Mouse (Mus musculus) layer of hippocampus, postnatal 14 days (tissue): Measurements from ENCODE around the gene Zfp568. TPM values are rescaled to one million over a fixed set of nuclear protein-coding genes. Genes with fewer than 3 reads are reported as not detected.
"Not testable (repeated sequence)": the region's sequence is repeated elsewhere in the genome, so short reads cannot be mapped to it uniquely, and the experiment has no call there.

ENCODE experiments used
- DNase-seq, 2 experiments: peaks; one replicate each; pipeline ENCODE4 v3.0.0; 2021 to 2022; ENCODE audit warnings: low spot score in 2 of 2, mixed read lengths in 1 of 2
- long read RNA-seq, 2 experiments: library from polyadenylated mRNA; stranded (forward); transcript quantifications; one replicate each; pipeline ENCODE4 v2.0.0; 2021
- total RNA-seq, 2 experiments: library from RNA; stranded (reverse); gene quantifications; 2 replicates each; pipeline ENCODE4 v1.2.3; 2021

Gene Zfp568
- total RNA-seq, result 1 to 10 TPM; 5.1 to 5.3 TPM
- long read RNA-seq, experiment 1, result 0 reads
- long read RNA-seq, experiment 2, partial matches to known transcripts, result 0 of 3 reads
- long read RNA-seq, experiment 2, other reads (novel, unspliced or antisense), result 3 of 3 reads

DNA sequence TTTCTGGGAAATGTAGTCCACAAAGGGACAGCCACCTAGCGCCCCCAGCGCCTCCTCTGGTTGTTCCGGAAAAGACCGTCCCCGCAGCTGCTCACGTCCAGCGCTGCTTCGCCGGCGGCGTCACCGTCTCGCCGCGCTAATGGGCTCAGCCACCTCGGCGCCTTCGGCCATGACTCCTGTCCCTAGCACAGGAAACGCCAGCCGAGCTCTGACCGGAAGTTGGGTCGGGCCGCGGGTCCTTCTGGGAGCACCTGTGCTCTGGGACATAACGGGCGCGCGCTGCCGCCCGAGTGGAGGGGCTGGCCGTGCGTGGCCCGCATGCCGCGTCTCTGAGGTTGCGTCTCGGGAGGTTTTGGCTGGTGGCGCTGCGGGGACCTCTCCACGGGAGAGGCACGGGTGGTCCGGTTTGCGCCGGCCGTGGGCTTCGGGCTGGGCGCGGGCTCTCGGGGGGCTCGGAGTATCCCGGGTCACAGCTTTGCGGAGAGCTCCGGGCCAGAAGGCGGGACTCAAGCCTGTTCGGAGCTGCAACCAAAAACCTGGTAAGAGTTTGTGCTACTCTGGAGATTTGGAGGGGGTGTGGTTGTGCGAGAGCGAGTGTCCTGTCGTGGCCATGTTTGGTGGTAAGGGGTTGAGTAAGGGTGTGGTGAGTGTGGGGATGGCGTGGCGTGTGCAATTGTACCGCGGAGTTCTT is at the start of gene Zfp568:
Gene Zfp568, plus strand, starts transcription at position 266 of the 691 bp plus-strand sequence.
- DNase-seq, result peak; percentile 90 to 92

- no peak for DNase-seq
Observed at GRCm38 (mm10) chr7:29938856-29939255, 44.9 kb upstream of the Zfp568 start.

- DNase-seq, result no peak
Observed at GRCm38 (mm10) chr7:29941027-29941426, 42.7 kb upstream of the Zfp568 start.

GRCm38 (mm10) chr7:29942740-29943139 is 41.0 kb upstream of the Zfp568 start:
- no peak for DNase-seq

DNA sequence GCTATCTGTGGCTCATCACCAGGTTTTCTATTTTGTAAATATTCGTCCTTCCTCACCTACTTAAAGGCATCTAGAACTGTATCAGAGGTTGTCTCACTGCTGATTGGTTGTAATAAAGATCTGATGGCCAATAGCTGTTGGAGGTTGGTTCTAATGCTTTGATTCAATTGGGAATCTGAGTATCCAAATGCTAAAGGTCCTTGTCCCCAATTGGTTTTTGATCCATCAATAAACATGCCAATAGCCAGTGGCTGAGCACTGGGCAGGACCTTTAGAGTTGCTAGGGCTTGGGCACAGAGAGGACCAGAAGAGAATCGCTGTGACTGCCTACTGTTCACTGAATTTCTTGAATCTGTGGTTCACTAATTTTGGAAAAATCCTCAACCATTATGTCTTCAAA is 40.0 kb upstream of the Zfp568 start:
- no peak for DNase-seq

DNA sequence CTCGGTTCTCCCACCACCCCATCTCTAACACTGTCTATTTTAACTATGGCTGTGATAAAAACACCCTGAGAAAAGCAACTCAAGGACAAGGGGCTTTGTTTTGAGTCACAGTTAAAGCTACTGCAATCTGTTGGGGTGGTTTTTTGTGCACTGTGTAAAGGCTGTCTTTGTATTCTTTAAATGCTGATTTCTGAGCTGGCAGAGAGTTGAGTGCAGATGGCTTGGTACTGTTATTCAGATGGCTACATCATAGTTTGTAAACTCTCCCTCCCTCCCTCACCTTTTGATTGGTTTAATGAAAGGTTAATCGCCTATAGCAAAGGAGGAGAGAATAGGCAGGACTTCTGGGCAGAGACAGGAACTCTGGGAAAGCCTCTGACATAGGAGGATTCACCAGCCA is 39.6 kb upstream of the Zfp568 start:
- DNase-seq, result peak; percentile 26 to 67

DNA sequence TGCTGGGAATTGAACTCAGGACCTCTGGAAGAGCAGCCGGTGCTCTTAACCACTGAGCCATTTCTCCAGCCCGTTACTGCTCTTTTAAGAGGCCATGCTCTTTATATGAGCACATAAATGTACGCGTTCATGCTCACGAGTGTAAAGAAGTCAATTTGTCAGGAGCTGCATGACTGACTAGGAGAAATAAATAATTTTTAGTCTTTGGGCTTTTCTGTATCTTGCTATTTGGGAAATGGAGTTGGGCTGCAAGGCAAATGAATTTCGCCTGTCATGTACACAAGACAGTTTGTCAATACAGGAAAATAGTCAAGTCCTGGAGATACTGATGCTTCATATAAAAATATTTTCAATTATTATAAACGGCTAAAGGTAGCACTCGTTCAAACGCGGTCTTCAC is 30.7 kb upstream of the Zfp568 start:
- no peak for DNase-seq

GRCm38 (mm10) chr7:29953513-29954401 is 30.0 kb upstream of the Zfp568 start, which contains the start of gene Zfp74:
TSS of gene Zfp74 (minus strand) at chr7:29954089.
- DNase-seq, result peak; percentile 76 to 84

GRCm38 (mm10) chr7:29954731-29955130 is 29.0 kb upstream of the Zfp568 start:
- DNase-seq, result peak in 1 of 2 experiments; percentile 41

- DNase-seq, result no peak
Observed at GRCm38 (mm10) chr7:29956257-29956656, 27.5 kb upstream of the Zfp568 start.

DNA sequence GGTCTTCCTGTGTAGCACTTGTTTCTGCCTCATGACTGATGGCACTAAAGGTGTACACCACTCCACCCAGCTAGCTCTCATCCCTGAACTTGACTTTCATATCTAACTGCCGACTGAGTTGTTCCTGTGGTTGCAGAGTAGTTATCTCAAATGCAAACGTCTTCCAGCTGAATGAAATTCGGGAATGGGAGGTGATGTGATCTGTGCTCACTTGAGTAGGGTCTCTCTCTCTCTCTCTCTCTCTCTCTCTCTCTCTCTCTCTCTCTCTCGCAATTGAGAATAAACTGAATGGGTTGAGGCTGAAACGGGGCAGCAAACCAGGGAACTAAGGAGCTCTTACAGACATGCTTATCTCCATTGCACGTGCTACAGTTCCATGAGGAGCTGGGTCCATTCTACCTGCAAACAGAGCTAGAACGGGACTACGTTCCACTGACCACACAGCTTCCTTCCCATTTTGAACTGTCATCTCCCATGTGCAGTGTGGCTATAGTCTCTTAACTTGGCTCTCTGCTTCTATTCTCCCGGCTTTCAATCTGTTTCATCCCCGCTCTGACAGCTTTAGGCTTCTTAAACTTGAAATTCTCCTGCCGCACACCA is 25.5 kb upstream of the Zfp568 start:
- DNase-seq, result no peak

- DNase-seq, result no peak
Observed at GRCm38 (mm10) chr7:29959004-29959403, 24.8 kb upstream of the Zfp568 start.

- not testable (repeated sequence) for DNase-seq
Observed at GRCm38 (mm10) chr7:29965115-29965810, 18.5 kb upstream of the Zfp568 start.

DNA sequence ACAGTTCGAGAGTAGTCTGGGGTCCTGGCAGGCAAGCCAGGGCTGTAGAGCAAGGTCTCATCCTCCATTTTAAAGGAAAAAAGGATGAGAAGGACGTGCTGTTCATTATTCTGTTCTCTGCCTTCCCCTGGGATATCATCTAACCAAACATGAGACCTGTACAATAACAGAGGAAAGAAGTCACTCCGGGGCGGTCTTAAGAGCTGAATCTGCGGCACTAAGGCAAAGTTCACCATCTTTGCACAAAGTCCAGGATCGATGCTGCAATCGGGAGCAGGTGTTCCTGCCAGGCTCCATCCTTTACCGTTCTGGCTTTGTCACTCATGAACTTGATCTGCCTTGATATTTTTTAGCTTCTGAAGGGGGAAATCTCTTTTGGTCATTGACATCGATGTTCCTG is 13.1 kb upstream of the Zfp568 start:
- DNase-seq, result no peak

DNA sequence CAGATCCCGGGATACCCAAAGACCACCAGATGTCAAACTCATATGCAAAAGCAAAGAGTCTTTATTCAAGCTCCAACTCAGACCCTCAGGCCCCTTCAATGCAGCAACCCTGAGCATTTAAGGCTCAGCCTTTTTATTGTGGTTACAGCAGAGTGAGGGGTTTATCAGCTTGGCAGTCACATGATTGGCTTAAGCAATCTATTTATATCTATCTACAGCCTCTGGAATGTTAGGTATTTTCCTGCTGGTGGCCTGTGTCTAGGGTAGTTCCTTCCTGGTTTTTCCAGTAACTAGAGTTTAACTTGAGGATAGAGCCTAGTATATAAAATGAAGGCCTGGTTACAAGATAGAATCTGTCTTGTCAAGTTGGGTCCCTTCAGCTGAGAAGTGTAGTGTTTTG is 3.0 kb upstream of the Zfp568 start:
- DNase-seq, result no peak

DNA sequence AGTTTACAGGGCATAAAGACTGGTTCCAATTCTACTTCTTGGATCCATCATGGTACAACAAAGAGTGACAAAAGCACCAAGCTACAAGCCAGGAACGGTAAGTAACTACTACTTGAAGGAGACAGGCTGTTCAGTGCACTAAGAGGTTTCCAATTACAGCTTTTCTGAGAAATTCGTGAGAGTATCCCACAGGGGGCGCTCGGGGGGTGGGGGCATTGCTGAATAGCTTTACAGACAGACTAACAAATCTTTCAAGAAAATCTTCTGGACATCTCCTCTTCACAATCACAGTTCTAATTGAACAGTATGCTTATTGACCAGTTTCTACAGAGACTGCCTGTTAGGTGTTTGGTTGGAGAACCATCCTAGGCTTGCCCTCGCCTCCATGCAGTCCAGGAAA is 2.3 kb upstream of the Zfp568 start:
- DNase-seq, result no peak

- DNase-seq, result no peak
Observed at GRCm38 (mm10) chr7:29981860-29982259, 1.9 kb upstream of the Zfp568 start.

- DNase-seq, result no peak
Observed at GRCm38 (mm10) chr7:29982341-29982740, 1.4 kb upstream of the Zfp568 start.

DNA sequence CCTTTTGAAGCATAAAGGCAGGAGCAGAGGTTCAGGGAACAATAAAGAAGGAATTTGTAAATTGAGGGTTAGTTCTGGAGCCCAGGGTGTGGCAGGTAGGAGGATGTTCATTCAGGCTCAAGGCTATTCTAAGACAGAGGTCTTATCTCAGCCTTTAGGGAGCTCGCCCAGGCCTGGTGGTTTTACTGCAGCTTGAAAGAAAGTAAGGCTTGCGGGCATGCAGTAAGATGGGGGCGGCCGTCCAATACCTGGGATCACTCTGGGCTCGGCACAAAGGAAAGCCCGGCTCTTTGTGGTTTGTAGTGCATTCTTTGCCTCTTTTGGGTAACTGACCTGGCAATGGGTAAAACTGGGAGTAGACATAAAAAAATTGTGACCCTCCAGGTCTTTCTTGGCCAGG is 824 bp upstream of the Zfp568 start:
- peak in 1 of 2 experiments; percentile 4 for DNase-seq

- DNase-seq, result no peak
Observed at GRCm38 (mm10) chr7:29983340-29983689, 440 bp upstream of the Zfp568 start.

- no peak for DNase-seq
Observed at GRCm38 (mm10) chr7:29986101-29986500, 2.3 kb downstream of the Zfp568 start.
